Mouse (Mus musculus) testis, adult 2 months (tissue): Measurements from ENCODE around the gene Npm3.

ENCODE experiments used
- CTCF ChIP-seq: fragments of 200-500 bp; IDR thresholded peaks from 2 replicates; pipeline ENCODE4 v1.5.1; 2012; ENCODE audit warnings: low read depth, mild to moderate bottlenecking, inconsistent platforms, low read length, moderate library complexity; ENCODE audit not compliant: control insufficient read depth, insufficient read depth, insufficient replicate concordance
- POLR2A ChIP-seq: fragments of 200-500 bp; IDR thresholded peaks from 2 replicates; pipeline ENCODE4 v1.6.1; 2012; ENCODE audit warnings: low read depth, mild to moderate bottlenecking, inconsistent platforms, low read length, moderate library complexity; ENCODE audit not compliant: control insufficient read depth

GRCm38 (mm10) chr19:45758671-45759070, 9.3 kb upstream of the Npm3 start:
- TF ChIP-seq CTCF (no peak), POLR2A (no peak)
